Mouse (Mus musculus): ENCODE measurements around the gene Sugct. TPM values are rescaled to one million over a fixed set of nuclear protein-coding genes. Genes with fewer than 3 reads are reported as not detected.

Sugct gene
- polyA plus RNA-seq, 1 experiment, result 1.1 TPM

- TF ChIP-seq POLR2A (IDR thresholded peaks at IDR 0.05; ENCODE audit: borderline replicate concordance, extremely low read depth, low read depth, low read length) (no peak), CTCF (IDR thresholded peaks at IDR 0.05; ENCODE audit: insufficient read depth, low read length) (no peak)
- no peak overlapping the region for H3K4me3 ChIP-seq (replicated peaks; ENCODE audit: extremely low read depth, low read depth, low read length)
- no peaks in the 10 kb centered on the region for H3K4me1 ChIP-seq (ENCODE audit: control insufficient read depth, insufficient read depth, low read length)
- DNase-seq, result no peak
- 36% methylated on average over 1 of the region's 1 CpGs for WGBS
These were observed 664.6 kb downstream of the Sugct start for GRCm38 (mm10) chr13:17030761-17031160.

DNA sequence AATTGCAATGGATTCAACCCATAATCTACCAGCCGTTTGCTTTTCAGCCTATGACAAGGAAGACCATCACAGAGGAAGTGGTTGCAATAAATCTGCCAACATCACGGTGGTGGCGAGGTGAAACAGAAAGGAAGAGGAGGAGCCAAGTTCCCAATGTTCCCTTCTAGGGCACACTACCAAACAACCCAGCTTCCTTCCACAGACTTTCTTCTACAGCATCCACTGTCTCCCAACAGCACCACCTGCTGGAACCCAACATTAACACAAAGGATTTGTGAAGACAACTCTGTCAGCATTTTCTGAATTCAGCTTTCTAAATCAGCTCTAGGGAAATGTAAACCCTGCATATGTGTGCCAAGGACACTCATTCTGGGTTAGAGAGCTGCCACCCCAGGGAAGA lies 666.8 kb downstream of the Sugct start:
- no peak for DNase-seq
- Histone ChIP-seq H3K4me1 (ENCODE audit: control insufficient read depth, insufficient read depth, low read length) (no peaks in the 10 kb centered on the region), H3K4me3 (replicated peaks; ENCODE audit: extremely low read depth, low read depth, low read length) (no peak overlapping the region)
- 17% methylated on average over 3 of the region's 3 CpGs for WGBS
- TF ChIP-seq POLR2A (IDR thresholded peaks at IDR 0.05; ENCODE audit: borderline replicate concordance, extremely low read depth, low read depth, low read length) (no peak), CTCF (IDR thresholded peaks at IDR 0.05; ENCODE audit: insufficient read depth, low read length) (0 out of 2 replicates have a peak, but pooled peaks have one; percentile 20)

GRCm38 (mm10) chr13:17027846-17028529 lies 667.4 kb downstream of the Sugct start:
- DNase-seq, result no peak
- WGBS, result 86% methylated on average over 4 of the region's 4 CpGs
- no peak overlapping the region for H3K4me3 ChIP-seq (replicated peaks; ENCODE audit: extremely low read depth, low read depth, low read length)
- TF ChIP-seq POLR2A (IDR thresholded peaks at IDR 0.05; ENCODE audit: borderline replicate concordance, extremely low read depth, low read depth, low read length), result no peak
- no peak for TF ChIP-seq CTCF (IDR thresholded peaks at IDR 0.05; ENCODE audit: insufficient read depth, low read length)
- no peaks in the 10 kb centered on the region for H3K4me1 ChIP-seq (ENCODE audit: control insufficient read depth, insufficient read depth, low read length)

GRCm38 (mm10) chr13:17027001-17027400 lies 668.4 kb downstream of the Sugct start:
- Histone ChIP-seq H3K4me3 (replicated peaks; ENCODE audit: extremely low read depth, low read depth, low read length) (no peak overlapping the region), H3K4me1 (ENCODE audit: control insufficient read depth, insufficient read depth, low read length) (no peaks in the 10 kb centered on the region)
- DNase-seq, result no peak
- TF ChIP-seq POLR2A (IDR thresholded peaks at IDR 0.05; ENCODE audit: borderline replicate concordance, extremely low read depth, low read depth, low read length) (no peak), CTCF (IDR thresholded peaks at IDR 0.05; ENCODE audit: insufficient read depth, low read length) (no peak)
- WGBS, result 92% methylated on average over 2 of the region's 2 CpGs

GRCm38 (mm10) chr13:16996464-16996863 lies 698.9 kb downstream of the Sugct start:
- no peak for TF ChIP-seq POLR2A (IDR thresholded peaks at IDR 0.05; ENCODE audit: borderline replicate concordance, extremely low read depth, low read depth, low read length)
- no peak for DNase-seq
- Histone ChIP-seq H3K4me1 (ENCODE audit: control insufficient read depth, insufficient read depth, low read length) (no peaks in the 10 kb centered on the region), H3K4me3 (replicated peaks; ENCODE audit: extremely low read depth, low read depth, low read length) (no peak overlapping the region)
- WGBS, result 87% methylated on average over 2 of the region's 2 CpGs

DNA sequence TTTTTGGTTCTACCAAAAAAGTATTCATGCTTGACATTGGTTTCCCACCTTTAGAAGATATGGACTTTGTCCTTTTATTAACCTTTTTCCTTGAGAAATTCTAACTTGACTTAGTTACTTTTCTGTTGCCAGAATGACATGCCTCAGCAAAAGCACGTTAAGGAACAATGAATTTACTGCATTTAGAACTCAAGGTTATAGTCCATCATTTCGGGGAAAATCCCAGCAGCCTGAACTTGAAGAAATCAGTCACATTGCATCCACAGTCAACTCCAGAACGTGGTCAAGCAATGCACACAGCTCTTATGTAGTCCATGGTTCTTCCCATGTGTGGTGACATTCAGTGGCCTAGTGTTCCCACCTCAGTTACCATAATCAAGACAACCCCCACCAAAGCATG lies 700.0 kb downstream of the Sugct start:
- WGBS, result 78% methylated on average over 3 of the region's 3 CpGs
- no peaks in the 10 kb centered on the region for H3K4me1 ChIP-seq (ENCODE audit: control insufficient read depth, insufficient read depth, low read length)
- no peak for TF ChIP-seq POLR2A (IDR thresholded peaks at IDR 0.05; ENCODE audit: borderline replicate concordance, extremely low read depth, low read depth, low read length)
- no peak for TF ChIP-seq CTCF (IDR thresholded peaks at IDR 0.05; ENCODE audit: insufficient read depth, low read length)
- no peak overlapping the region for H3K4me3 ChIP-seq (replicated peaks; ENCODE audit: extremely low read depth, low read depth, low read length)
- no peak for DNase-seq

DNA sequence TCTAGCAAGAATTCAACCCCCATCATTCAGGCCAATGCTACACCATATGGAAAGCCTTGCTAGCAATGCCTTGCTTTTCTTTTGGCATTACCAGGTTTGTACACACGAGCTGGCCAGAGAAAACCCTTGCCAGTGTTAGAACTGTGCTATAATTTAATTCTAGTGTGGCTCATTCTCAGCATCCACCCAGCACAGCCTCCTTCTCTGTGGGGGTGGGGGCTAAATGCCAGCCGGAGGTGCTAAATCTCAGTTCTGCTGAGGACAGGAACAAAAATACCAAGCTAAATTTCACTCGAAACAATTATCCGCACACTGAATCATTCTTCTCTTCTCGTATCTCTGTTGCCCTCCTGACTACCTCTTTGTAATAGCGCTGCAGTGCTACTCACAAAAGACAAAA lies 717.6 kb downstream of the Sugct start:
- 76% methylated on average over 6 of the region's 6 CpGs for WGBS
- no peaks in the 10 kb centered on the region for H3K4me1 ChIP-seq (ENCODE audit: control insufficient read depth, insufficient read depth, low read length)
- DNase-seq, result no peak

GRCm38 (mm10) chr13:16971277-16971676 lies 724.1 kb downstream of the Sugct start:
- no peak for TF ChIP-seq POLR2A (IDR thresholded peaks at IDR 0.05; ENCODE audit: borderline replicate concordance, extremely low read depth, low read depth, low read length)
- no peak for TF ChIP-seq CTCF (IDR thresholded peaks at IDR 0.05; ENCODE audit: insufficient read depth, low read length)
- no peak for DNase-seq
- Histone ChIP-seq H3K4me3 (replicated peaks; ENCODE audit: extremely low read depth, low read depth, low read length) (no peak overlapping the region), H3K4me1 (ENCODE audit: control insufficient read depth, insufficient read depth, low read length) (no peaks in the 10 kb centered on the region)
- WGBS, result 79% methylated on average over 2 of the region's 2 CpGs

More for the DNA sequence above, 717.6 kb downstream of the Sugct start:
- TF ChIP-seq POLR2A (IDR thresholded peaks at IDR 0.05; ENCODE audit: borderline replicate concordance, extremely low read depth, low read depth, low read length) (no peak), CTCF (IDR thresholded peaks at IDR 0.05; ENCODE audit: insufficient read depth, low read length) (no peak)
- H3K4me3 ChIP-seq (replicated peaks; ENCODE audit: extremely low read depth, low read depth, low read length), result no peak overlapping the region

GRCm38 (mm10) chr13:16968995-16969394 lies 726.4 kb downstream of the Sugct start:
- no peak for DNase-seq
- Histone ChIP-seq H3K4me3 (replicated peaks; ENCODE audit: extremely low read depth, low read depth, low read length) (no peak overlapping the region), H3K4me1 (ENCODE audit: control insufficient read depth, insufficient read depth, low read length) (no peaks in the 10 kb centered on the region)
- WGBS, result 84% methylated on average over 5 of the region's 5 CpGs
- no peak for TF ChIP-seq POLR2A (IDR thresholded peaks at IDR 0.05; ENCODE audit: borderline replicate concordance, extremely low read depth, low read depth, low read length)
- no peak for TF ChIP-seq CTCF (IDR thresholded peaks at IDR 0.05; ENCODE audit: insufficient read depth, low read length)

DNA sequence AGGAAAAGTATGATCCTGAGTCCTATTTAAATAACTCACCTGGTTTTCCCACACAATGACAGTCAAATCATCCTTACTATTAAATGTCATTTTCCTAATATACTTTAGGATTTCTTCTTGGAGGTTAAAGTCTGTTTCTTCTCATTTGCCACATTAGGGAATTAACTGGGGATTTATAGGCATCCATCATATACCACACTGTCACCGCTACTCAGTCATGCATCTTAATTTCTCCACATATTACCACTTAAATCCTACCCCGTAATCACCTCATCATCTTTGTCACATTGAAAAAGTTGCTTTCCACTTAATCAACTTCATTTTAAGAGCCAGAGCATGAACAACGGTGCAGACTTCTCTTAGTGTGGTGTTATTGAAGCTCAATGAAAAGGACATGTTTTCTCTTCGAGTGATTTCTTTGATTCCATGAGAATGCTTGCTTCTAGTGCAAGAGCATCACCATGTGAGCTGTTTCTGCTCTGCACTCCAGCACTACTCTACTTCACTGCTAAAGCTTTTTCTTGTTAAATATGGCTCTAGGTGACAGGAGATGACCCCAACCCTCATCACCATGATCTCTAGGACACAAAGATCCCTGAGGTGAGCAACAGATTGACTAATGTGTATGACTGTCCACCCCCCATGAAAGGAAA lies 730.4 kb downstream of the Sugct start:
- no peak for TF ChIP-seq POLR2A (IDR thresholded peaks at IDR 0.05; ENCODE audit: borderline replicate concordance, extremely low read depth, low read depth, low read length)
- no peak for TF ChIP-seq CTCF (IDR thresholded peaks at IDR 0.05; ENCODE audit: insufficient read depth, low read length)
- 65% methylated on average over 4 of the region's 4 CpGs for WGBS
- DNase-seq, result no peak
- no peak overlapping the region for H3K4me3 ChIP-seq (replicated peaks; ENCODE audit: extremely low read depth, low read depth, low read length)
- H3K4me1 ChIP-seq (ENCODE audit: control insufficient read depth, insufficient read depth, low read length), result no peaks in the 10 kb centered on the region

Data from lung, adult 2 months (tissue).